Mouse (Mus musculus): ENCODE results near the gene Lrfn2. TPM values are rescaled to one million over a fixed set of nuclear protein-coding genes. Genes with fewer than 3 reads are reported as not detected.
A peak's percentile ranks its signal among the peaks of the same experiment; 100 is the strongest.

Lrfn2 gene
- polyA plus RNA-seq, 1 experiment from 2014 or later = 1.6 TPM

DNA sequence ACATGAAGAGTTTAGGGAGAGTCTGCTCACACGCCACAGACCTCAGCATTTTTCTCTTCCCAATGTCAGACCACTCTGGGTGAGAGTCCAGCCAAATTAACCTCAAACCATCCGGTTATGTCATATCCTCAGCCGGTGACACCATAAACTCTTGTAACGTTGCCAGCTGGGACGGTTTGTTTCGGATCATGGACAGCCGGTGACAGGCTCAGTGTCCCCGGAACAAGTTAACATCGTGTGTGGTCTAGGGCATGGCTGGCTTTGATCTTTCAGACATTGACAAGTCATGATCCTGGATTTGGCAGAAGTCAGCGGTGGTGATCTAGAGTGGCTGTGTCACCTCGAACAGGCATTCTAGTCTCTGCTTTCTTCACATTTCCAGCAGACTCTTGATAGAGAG, 119.1 kb downstream of the Lrfn2 start:
- no peaks in the 10 kb centered on the region for H3K27me3 ChIP-seq
- 67% methylated on average over 11 of the region's 11 CpGs for WGBS
- peaks cover 9% of the 10 kb centered on the region for H3K4me1 ChIP-seq
- no peaks in the 10 kb centered on the region for H3K9me3 ChIP-seq (replicated peaks)
- no peak overlapping the region for H3K4me2 ChIP-seq
- H3K9ac ChIP-seq = no peak overlapping the region
- no peak overlapping the region for H3K4me3 ChIP-seq (replicated peaks)
- H3K27ac ChIP-seq = no peak overlapping the region
- no peak for ATAC-seq (replicated peaks; ENCODE audit: low FRiP score)
- H3K36me3 ChIP-seq = no peaks in the 10 kb centered on the region

DNA sequence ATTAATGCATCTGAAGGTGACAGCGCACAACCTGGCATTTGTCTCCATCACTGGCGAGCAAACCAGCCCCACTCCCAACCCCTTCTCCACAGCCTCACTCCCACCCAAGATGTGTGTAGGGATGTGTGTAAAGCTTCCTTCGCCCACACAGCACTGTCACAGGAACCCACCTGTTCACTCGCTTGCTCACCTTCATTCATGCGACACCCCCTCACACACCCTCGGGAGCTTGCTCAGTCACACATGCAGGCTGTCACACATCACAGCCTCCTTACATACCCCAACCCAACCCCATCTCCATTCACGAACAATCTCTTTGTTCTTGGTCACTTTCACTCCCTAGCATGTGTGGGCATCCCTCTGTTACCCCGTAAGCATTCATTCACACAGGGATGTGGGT, 129.0 kb downstream of the Lrfn2 start:
- ATAC-seq (replicated peaks; ENCODE audit: low FRiP score) = 0 out of 2 replicates have a peak, but pooled peaks have one; percentile 24

DNA sequence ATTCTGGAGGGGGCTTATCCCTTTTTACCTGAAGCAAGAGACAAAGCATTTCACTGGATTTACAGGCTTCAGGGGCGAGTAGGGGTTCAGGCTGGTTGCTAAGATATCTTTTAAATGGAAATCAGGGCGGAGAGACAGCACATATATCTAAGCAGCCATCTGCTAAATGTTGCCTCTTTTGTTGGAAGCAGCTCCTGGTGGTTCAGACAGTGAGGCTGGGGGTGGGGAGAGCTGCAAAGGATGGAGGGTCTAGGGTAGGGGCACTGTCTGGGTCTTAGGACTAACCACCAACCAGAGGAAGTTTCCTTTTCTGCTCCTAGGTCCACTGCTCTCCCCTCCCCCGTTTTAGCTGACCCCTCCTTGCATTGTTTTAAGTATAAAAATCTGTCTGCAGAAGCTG, 131.6 kb downstream of the Lrfn2 start:
- Histone ChIP-seq H3K36me3 (no peaks in the 10 kb centered on the region), H3K4me2 (no peak overlapping the region), H3K9me3 (replicated peaks) (no peaks in the 10 kb centered on the region), H3K9ac (no peak overlapping the region), H3K4me3 (replicated peaks) (no peak overlapping the region), H3K27me3 (no peaks in the 10 kb centered on the region), H3K4me1 (peaks cover 15% of the 10 kb centered on the region), H3K27ac (no peak overlapping the region)
- no peak for ATAC-seq (replicated peaks; ENCODE audit: low FRiP score)
- WGBS = 46% methylated on average over 3 of the region's 3 CpGs

More for the DNA sequence above, 129.0 kb downstream of the Lrfn2 start:
- Histone ChIP-seq H3K9ac (no peak overlapping the region), H3K4me3 (replicated peaks) (no peak overlapping the region), H3K4me1 (peaks cover 15% of the 10 kb centered on the region), H3K4me2 (no peak overlapping the region), H3K9me3 (replicated peaks) (no peaks in the 10 kb centered on the region), H3K27ac (no peak overlapping the region), H3K36me3 (no peaks in the 10 kb centered on the region), H3K27me3 (no peaks in the 10 kb centered on the region)
- 67% methylated on average over 8 of the region's 8 CpGs for WGBS

DNA sequence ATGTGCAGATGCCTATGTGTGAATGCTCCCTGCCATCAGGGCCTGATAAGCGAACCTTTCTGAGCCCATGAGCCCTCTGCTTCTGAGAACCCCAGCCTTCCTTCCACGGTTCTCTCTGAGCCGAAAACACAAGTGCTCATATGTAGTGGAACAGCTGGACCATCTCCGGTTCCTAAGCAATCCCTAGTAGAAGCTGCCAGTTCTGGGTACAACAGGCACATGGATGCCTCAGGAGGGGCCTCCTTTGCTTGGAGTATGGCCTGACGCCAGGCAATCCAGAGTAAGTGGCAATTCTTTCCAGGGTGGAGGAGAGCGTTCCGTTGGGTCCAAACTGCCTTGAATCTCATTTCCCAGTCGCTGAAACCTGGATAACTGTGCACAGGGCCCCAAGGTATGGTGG, 132.3 kb downstream of the Lrfn2 start:
- Histone ChIP-seq H3K4me2 (no peak overlapping the region), H3K27ac (no peak overlapping the region), H3K4me3 (replicated peaks) (no peak overlapping the region), H3K27me3 (no peaks in the 10 kb centered on the region), H3K9ac (no peak overlapping the region), H3K9me3 (replicated peaks) (no peaks in the 10 kb centered on the region), H3K36me3 (no peaks in the 10 kb centered on the region), H3K4me1 (peaks cover 15% of the 10 kb centered on the region)
- no peak for ATAC-seq (replicated peaks; ENCODE audit: low FRiP score)
- WGBS = 81% methylated on average over 8 of the region's 8 CpGs

DNA sequence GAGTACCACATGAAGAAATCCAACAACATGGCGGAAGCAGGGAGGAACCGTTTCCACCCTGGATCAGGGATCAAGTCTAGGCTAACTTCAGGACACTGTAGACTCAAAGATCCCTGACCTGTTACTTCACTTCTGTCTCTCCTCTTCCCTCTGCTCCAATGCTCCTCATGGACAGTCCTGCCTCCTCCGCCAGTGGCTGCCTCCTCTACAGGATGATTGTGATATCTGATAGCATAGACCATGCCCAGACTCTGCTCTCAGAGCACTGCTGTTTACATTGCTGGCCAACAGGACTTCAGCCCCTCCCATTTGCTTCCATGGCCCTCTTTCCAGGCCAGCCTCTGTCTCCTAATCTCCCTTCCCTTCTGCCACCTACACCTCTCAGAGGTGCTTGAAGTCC, 132.9 kb downstream of the Lrfn2 start:
- peaks cover 15% of the 10 kb centered on the region for H3K4me1 ChIP-seq
- ATAC-seq (replicated peaks; ENCODE audit: low FRiP score) = peak; percentile 75

DNA sequence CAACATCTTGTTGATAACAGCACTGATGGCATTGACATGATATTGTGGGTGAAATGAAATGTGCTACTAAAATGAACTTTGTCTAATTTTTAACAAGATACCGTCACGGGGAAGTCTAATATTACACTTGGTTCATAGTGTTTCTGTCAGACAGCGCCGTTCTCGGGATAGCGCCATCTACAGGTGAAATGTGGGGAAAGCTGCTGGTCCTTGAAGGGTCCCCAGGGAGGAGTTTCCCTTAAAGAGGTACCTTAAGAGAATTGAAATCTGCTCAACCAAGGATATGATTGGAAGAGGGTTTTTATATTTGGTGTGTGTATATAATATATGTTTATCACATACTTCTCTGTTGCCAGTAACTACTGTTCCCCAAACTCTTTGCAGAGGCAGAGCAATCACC, 134.6 kb downstream of the Lrfn2 start:
- no peak for ATAC-seq (replicated peaks; ENCODE audit: low FRiP score)

More for the DNA sequence above, 132.9 kb downstream of the Lrfn2 start:
- no peaks in the 10 kb centered on the region for H3K36me3 ChIP-seq
- H3K9ac ChIP-seq = no peak overlapping the region
- no peaks in the 10 kb centered on the region for H3K9me3 ChIP-seq (replicated peaks)
- no peak overlapping the region for H3K27ac ChIP-seq
- H3K4me2 ChIP-seq = no peak overlapping the region
- WGBS = 61% methylated on average over 3 of the region's 3 CpGs
- H3K27me3 ChIP-seq = no peaks in the 10 kb centered on the region
- no peak overlapping the region for H3K4me3 ChIP-seq (replicated peaks)

DNA sequence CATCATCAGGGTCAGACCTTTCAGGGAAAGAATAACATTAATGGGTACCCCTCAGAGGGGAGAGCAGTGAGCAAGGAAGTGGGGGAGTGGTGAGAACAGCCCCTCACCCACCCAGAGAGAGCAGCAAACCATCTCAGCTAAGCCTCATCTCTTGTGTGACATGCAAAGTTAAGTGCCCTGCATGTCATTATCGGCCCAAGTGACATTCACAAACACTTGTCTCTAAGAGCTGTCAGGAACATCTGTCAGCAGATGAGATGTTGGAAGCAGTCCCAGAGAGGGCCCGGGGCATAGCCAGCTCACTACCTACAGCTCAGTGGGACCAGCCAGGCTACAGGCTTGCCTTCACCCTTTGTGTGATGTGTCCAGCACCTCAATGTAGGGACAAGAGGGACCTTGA, 146.0 kb downstream of the Lrfn2 start:
- H3K4me3 ChIP-seq (replicated peaks) = no peak overlapping the region
- no peaks in the 10 kb centered on the region for H3K9me3 ChIP-seq (replicated peaks)
- no peak overlapping the region for H3K9ac ChIP-seq
- 37% methylated on average over 2 of the region's 2 CpGs for WGBS
- no peaks in the 10 kb centered on the region for H3K27me3 ChIP-seq
- H3K36me3 ChIP-seq = no peaks in the 10 kb centered on the region
- no peak overlapping the region for H3K27ac ChIP-seq
- no peak overlapping the region for H3K4me2 ChIP-seq
- H3K4me1 ChIP-seq = no peaks in the 10 kb centered on the region
- ATAC-seq (replicated peaks; ENCODE audit: low FRiP score) = no peak

More for the DNA sequence above, 134.6 kb downstream of the Lrfn2 start:
- Histone ChIP-seq H3K36me3 (no peaks in the 10 kb centered on the region), H3K27ac (no peak overlapping the region), H3K9ac (no peak overlapping the region), H3K9me3 (replicated peaks) (no peaks in the 10 kb centered on the region), H3K4me2 (no peak overlapping the region), H3K4me1 (peaks cover 11% of the 10 kb centered on the region), H3K27me3 (no peaks in the 10 kb centered on the region), H3K4me3 (replicated peaks) (no peak overlapping the region)
- WGBS = 70% methylated on average over 6 of the region's 6 CpGs

DNA sequence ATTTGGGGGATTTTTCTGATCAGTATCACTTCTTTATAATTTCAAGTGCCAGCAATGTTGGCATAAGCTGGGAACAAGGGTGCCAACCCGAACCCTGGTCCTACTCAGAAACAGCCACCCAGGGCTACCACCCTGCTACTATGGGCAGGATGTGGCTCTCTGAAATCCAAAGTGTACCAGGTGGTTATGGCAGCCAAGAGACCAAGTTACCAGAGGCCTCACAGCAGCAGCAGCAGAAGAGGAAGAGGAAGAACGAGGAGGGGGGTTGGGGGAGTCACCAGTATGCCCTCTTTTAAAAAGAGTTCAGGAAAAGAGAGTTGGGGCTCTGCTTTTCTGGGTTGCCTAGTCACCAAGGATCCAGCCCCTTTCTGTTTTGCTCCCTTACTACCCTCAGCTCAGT, 147.5 kb downstream of the Lrfn2 start:
- ATAC-seq (replicated peaks; ENCODE audit: low FRiP score) = no peak
- Histone ChIP-seq H3K27ac (no peak overlapping the region), H3K36me3 (no peaks in the 10 kb centered on the region), H3K4me2 (no peak overlapping the region), H3K9me3 (replicated peaks) (no peaks in the 10 kb centered on the region), H3K4me1 (peaks cover 7% of the 10 kb centered on the region; the same call in 1 of the 2 replicates), H3K4me3 (replicated peaks) (no peak overlapping the region), H3K9ac (no peak overlapping the region), H3K27me3 (no peaks in the 10 kb centered on the region)
- WGBS = 71% methylated on average over 2 of the region's 2 CpGs

DNA sequence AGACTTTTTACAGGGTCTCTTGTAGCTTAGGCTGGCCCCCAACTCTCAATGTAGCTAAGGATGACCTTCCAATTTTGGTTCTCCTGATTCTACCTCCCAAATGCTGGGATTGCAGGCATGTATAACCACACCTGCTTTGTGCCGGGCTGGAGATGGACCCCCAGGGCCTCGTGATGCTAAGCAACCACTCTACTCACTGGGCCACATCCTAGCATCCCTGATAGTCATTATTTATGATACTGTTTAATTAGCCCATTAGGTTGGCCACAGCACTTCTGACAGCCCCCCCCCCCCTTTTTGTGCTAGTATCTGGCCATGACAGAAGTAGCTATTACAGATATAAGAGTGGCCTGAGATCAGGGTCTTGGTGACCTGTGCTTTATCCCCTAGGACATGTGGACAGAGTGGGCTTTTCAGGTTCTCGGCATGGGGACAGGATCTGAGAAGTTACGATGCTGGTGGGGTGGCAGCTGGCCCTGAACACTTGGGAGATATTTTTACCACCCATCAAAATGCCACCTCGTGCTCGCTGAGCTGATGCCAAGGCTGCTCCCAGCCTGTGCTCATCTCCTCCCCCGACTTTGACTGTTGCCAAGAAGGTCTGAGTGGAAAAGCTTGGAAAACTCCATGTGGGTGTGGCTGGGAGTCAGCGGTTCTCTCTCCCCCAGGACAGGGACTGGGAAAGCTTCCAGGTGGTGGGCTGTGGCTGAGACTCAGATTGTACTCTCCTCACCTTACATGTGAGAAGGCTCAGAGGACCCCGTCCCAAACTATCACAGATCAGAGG, 151.6 kb downstream of the Lrfn2 start:
- Histone ChIP-seq H3K27ac (no peak overlapping the region), H3K9ac (no peak overlapping the region)

DNA sequence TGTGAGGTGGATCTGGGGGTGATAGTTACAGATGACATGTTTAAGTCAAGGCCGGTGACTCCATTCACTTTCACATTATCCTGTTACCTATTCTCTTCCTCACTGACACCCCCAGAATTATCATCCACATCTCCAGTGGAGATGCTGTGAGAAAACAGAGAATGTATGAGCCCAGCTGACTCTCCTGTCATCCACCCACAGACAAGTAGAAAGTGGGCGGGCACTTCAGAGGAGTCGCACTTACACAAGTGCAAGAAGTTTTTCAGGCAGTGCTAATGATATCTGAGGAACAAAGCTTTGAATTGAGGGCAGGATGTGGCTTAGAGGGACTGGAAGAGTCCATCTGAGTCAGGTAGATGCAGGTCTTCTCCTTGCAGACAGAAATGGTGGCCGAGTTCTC, 152.9 kb downstream of the Lrfn2 start:
- H3K9ac ChIP-seq = no peak overlapping the region
- no peaks in the 10 kb centered on the region for H3K27me3 ChIP-seq
- no peaks in the 10 kb centered on the region for H3K9me3 ChIP-seq (replicated peaks)
- ATAC-seq (replicated peaks; ENCODE audit: low FRiP score) = no peak
- H3K36me3 ChIP-seq = no peaks in the 10 kb centered on the region
- peaks cover 7% of the 10 kb centered on the region; the same call in 1 of the 2 replicates for H3K4me1 ChIP-seq
- H3K4me2 ChIP-seq = no peak overlapping the region
- H3K4me3 ChIP-seq (replicated peaks) = no peak overlapping the region
- 90% methylated on average over 4 of the region's 4 CpGs for WGBS
- H3K27ac ChIP-seq = no peak overlapping the region

More for the DNA sequence above, 151.6 kb downstream of the Lrfn2 start:
- peaks cover 7% of the 10 kb centered on the region; the same call in 1 of the 2 replicates for H3K4me1 ChIP-seq
- H3K9me3 ChIP-seq (replicated peaks) = no peaks in the 10 kb centered on the region
- ATAC-seq (replicated peaks; ENCODE audit: low FRiP score) = no peak
- WGBS = 42% methylated on average over 9 of the region's 9 CpGs
- no peaks in the 10 kb centered on the region for H3K36me3 ChIP-seq
- H3K4me2 ChIP-seq = no peak overlapping the region
- H3K4me3 ChIP-seq (replicated peaks) = no peak overlapping the region
- H3K27me3 ChIP-seq = no peaks in the 10 kb centered on the region

DNA sequence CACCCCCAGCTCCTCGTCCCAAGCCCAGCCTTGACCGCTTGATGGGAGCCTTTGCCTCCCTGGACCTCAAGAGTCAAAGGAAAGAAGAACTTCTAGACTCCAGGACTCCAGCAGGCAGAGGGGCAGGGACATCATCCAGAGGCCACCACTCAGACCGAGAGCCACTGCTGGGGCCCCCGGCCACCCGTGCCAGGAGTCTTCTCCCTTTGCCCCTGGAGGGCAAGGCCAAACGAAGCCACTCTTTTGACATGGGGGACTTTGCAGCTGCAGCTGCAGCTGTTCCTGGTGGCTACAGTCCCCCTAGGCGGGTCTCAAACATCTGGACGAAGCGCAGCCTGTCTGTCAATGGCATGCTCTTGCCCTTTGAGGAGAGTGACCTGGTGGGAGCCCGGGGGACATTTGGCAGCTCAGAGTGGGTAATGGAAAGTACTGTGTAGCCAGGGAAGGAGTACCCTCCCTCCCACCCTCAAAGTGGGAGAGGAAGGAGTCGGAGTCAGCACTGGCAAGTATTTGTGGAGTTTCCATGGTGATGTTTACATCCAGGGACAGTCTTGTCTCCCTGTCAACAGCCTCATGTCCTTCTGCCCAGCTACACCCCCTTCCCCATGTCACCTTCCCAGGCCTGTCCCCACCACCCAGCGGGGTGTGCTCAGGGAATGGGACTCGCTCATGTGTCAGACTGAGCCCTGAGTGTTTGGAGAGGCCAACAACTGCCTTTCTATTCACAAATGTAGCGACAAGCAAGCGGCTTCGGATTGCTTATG, 164.8 kb downstream of the Lrfn2 start:
- H3K4me2 ChIP-seq = no peak overlapping the region
- no peak overlapping the region for H3K4me3 ChIP-seq (replicated peaks)
- no peaks in the 10 kb centered on the region for H3K9me3 ChIP-seq (replicated peaks)
- no peak for ATAC-seq (replicated peaks; ENCODE audit: low FRiP score)
- no peaks in the 10 kb centered on the region for H3K36me3 ChIP-seq
- no peak overlapping the region for H3K9ac ChIP-seq
- H3K27me3 ChIP-seq = no peaks in the 10 kb centered on the region
- 74% methylated on average over 16 of the region's 16 CpGs for WGBS
- H3K27ac ChIP-seq = no peak overlapping the region
- no peaks in the 10 kb centered on the region for H3K4me1 ChIP-seq

DNA sequence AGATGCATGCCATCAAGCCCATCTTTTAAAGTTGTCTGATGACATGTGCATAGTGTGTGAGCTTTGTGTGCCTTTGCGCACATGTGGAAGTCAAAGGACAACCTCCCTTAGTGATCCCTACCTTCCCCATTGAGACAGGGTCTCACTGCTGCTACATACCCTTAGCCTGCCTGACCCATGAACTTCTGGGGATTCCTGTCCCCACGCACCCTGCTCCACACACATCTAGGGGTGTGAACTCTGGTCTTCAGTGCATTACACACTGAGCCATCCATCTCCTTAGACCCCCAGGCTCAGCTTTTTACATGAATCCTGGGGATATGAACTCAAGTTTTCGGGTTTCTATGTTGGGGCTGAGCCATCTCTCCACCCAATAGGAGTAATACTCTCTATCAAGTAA, 179.2 kb downstream of the Lrfn2 start:
- Histone ChIP-seq H3K4me3 (replicated peaks) (no peak overlapping the region), H3K36me3 (no peaks in the 10 kb centered on the region), H3K27me3 (no peaks in the 10 kb centered on the region), H3K27ac (no peak overlapping the region), H3K4me1 (no peaks in the 10 kb centered on the region), H3K4me2 (no peak overlapping the region), H3K9me3 (replicated peaks) (no peaks in the 10 kb centered on the region), H3K9ac (no peak overlapping the region)
- WGBS = 92% methylated on average over 3 of the region's 3 CpGs
- ATAC-seq (replicated peaks; ENCODE audit: low FRiP score) = no peak
